Mouse (Mus musculus): ENCODE measurements around the gene Ggt6.
"Not testable (repeated sequence)": the region's sequence is repeated elsewhere in the genome, so short reads cannot be mapped to it uniquely, and the experiment has no call there.

Ggt6 gene

DNA sequence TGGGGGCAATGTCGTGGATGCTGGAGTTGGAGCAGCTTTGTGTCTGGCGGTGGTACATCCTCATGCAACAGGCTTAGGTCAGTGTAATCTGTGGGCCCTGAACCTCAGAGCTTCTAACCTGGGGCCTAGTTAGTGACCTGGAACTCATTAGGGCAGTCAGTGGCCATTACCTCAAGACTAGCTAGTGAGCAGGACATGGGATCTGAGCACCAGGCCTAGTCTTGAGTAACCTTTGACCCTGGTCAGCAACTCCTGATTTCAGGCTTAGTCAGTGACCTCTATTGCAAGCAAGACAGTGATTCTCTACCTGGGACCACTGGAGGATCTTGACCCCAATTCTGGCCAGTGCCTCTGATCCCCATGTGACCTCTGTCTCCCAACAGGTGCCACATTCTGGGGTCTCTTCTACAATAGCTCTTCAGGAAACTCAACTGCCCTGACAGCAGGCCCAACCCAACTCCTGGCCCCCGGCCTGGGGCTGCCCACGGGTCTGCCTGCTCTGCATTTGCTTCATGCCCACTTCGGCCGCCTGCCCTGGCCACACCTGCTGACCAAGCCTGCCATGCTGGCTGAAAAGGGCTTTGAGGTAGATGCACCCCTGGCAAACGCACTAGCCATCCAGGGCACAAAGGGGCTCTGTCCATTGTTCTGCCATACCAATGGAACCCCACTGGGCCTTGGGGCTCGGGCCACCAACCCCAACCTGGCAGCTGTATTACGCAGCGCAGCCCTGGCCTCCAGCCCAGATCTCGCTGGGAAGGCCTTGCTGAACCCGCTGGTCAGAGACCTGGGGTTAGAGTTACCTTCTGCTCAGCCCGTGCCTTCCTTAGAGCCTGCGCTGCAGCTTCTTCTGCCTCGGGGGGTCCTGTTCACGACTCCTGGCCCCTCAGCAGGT, 1.7 kb downstream of the Ggt6 start:
- DNase-seq (ENCODE audit: low read depth, low spot score), result no peak

DNA sequence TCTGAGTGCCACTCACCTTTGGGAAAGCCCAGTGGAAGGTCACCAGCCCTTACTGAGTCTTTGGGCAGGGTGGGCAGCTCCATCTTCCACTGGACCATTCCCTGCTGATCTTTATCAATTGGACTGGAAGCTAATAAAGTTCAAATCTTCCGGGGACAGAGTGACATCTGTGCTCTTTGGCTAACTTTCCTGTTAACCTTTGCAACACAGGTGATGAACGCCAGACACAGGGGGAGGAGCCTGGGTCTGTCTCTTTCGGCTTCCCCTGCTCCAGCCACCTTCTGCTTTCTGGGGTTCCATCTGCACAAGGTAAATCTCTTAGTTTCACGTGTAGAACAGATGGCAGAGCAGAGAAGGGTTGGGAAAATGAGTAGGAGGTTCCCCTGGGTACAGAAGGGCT, 3.1 kb downstream of the Ggt6 start:
- no peak for DNase-seq (ENCODE audit: low read depth, low spot score)

DNA sequence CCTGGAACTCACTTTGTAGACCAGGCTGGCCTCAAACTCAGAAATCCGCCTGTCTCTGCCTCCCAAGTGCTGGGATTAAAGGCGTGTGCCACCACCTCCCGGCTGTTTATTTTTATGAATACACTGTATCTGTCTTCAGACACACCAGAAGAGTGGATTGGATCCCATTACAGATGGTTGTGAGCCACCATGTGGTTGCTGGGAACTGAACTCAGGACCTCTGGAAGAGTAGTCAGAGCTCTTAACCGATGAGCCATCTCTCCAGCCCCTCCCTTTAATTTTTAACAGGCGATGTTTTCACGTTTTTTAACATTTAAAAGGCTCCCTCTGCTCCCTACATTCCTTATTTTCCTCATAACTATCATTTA, 5.3 kb downstream of the Ggt6 start:
- not testable (repeated sequence) for DNase-seq (ENCODE audit: low read depth, low spot score)

DNA sequence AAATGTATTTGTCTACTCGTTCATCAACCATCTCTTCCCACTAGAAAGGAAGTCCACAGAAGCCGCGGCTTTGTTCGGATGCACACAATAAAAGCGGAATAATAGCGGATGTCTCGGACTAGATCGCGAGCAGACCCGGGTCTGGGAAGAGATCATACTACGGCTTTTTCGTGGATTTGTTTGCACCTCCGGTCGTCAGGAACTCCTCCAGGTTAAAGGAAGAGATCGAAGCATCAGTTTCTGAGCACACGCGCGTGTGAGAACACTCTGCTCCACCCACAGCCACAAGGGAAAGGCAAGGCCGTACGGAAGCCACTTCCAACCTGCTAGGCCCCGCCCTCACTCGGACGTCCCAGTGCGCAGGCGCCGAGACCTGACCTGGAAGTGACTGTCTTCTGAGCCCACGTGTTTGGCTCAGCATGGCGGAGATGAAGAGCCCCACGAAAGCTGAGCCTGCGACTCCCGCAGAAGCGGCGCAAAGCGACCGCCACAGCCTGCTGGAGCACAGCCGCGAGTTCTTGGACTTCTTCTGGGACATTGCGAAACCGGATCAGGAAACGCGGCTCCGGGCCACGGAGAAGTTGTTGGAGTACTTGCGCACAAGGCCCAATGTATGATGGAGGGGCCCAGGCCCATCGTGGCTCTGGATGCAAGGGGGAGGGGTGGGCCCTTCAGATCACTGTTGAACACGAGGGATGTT, 5.8 kb downstream of the Ggt6 start, which contains the start of gene Mybbp1a:
Gene Mybbp1a (plus strand): TSS at position 391 of the 700 bp plus-strand sequence.
- DNase-seq (ENCODE audit: low read depth, low spot score), result peak; percentile 91

DNA sequence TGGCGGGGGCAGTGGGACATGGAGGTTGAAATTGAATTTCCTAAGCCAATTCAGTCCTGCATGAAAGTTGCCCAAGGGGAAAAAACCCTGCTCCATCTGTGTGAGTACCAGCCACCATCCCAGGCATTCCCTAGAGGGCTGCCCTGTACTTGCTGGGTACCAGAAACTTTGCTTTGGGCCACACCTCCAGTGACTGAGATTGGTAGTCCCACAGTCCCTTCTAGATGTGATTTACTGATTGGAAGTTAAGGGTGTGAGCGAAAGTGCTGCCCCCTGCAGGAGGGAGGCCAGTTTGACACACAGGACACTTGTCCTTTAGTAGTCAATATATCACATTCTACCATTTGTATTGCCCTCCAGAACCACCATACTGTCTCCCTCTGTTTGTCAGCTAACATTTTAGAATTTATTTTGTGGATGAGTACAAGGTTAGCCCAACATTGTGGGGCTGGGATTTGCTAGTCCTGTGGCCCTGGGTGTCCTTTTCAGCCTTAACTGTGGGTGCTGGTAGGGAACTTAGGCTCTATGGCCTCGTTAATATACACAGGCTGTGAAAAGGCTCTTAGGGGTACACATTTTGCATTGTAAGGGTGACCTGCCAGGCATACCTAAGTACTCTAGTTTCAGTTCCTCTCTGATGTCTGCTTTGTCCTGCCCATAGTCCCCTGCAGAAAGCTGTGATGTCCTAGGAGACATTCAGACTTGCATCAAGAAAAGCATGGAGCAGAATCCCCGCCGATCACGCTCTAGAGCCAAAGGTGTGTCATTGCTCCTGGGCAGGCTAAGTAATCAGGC, 11.2 kb downstream of the Ggt6 start:
- DNase-seq (ENCODE audit: low read depth, low spot score), result no peak

DNA sequence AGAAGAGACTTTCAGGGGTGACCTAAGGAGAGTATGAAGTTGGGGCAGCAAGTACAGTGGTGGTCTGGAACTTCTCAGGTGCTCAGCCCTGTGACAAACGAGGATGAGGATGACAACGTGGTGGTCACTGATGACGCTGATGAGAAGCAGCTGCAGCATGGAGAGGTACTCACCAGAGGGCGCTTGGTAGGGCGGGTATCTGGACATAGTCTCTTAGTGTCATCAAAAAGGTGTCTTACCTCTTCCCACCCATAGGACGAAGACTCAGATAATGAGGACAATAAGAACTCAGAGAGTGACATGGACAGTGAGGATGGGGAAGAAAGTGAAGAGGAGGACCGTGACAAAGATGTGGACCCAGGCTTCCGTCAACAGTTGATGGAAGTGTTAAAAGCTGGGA, 12.1 kb downstream of the Ggt6 start:
- no peak for DNase-seq (ENCODE audit: low read depth, low spot score)

DNA sequence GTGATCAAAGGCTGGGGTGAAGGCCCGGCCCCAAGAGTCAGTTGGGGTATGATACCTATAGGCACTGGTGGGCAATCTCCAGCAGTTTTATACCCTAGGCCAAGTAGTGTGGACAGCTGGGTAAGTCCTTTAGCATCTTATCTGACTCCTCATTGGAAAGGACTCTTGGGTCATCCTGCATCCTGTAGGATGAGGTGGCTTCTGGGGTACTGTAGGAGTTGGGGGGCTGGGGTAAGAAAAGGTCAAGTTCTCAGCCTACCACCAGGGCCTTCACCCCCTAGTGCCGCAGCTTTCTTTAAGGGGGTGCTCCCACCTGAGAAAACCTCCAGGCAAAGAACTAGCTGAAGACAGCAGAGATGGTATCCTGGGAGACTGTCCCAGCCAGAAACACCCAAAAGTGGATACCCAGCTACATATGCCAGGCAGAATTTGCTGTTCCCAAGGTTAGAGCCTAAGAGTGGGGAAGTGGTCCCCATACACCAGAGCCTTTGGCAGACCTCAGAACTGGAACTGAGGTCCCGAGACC, 16.9 kb downstream of the Ggt6 start:
- DNase-seq (ENCODE audit: low read depth, low spot score), result no peak

DNA sequence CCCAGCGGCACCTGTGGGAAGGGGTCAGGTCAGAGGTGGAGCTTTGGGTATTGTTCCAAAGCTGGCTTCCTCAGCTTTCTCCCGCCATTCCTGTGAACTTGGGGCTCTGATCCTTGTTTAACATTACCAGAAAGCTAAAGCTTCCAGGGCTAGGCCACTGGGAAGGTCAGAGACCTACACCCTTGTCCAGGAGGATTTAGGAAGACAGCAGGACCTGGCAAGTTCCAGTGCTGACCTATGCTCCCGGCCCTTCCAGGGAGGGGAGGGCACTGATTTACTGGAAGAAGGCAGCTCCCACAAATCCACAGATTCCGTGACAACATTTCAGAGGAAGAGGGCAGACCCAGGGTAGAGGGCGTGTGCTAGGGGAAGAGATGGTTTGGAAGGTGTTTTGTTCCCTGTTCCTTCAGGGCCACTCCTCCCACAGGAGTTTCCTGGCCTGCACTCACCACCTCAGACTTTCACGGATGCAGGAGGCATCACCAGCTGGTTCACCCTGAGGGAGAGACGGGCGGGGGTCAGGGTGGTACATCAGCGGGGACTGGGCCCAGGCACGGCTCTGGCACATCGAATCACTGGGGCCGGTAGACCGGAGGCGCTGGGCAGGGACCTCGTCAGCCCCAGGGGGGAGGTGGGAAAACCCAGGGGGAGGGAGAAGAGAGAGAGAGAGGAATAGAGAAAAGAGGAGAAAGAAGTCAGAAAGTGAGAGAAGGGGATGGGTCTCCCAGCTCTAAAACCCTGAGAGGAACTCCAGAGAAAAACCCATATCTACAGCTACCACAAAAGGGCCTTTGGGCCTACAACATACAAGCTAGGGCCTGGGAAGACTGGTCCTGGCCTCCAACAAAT, 18.0 kb downstream of the Ggt6 start:
- no peak for DNase-seq (ENCODE audit: low read depth, low spot score)

DNA sequence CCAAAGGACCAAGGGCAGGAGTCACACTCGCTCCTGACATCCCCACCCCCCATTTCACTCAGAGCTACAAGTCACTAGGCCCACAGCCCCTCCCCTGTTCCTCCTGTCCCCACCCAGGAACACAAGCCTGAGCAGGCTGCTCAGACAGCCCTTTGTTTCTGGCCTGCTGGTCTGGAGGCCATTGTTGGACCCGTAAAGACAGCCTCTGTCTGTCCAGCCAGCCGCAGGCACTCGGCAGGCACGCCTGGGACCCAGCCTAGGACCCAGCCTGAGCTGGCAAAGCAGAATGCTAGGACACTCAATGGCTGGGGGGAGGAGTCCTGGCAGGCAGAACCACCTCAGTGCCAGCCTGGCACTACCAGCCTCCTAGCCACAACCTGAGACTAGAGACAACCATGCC, 20.4 kb downstream of the Ggt6 start:
- no peak for DNase-seq (ENCODE audit: low read depth, low spot score)

DNA sequence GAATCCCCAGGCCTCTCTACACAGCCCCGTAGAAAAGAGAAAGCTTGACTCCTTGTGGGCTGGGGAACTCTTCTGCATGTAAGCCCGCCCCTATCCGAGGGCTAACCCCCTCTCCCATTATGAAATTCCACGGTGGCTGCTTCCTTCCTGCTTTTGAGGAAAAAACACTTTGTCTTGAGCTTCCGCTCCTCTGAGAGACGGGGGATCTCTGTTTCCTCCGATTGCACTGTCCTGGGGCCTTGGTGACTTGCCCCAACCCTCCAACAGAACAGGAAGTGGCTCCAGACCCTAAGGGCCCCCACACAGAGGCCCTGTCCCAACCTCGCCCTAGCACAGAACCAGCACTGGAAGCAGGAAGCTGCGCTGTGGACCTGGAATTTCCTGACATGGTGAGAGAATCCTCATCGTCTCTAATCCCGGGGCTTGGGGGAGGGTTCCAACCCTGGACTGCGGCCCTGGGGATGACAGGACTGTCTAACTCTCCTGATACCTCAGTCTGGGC, 22.7 kb downstream of the Ggt6 start:
- no peak for DNase-seq (ENCODE audit: low read depth, low spot score)

DNA sequence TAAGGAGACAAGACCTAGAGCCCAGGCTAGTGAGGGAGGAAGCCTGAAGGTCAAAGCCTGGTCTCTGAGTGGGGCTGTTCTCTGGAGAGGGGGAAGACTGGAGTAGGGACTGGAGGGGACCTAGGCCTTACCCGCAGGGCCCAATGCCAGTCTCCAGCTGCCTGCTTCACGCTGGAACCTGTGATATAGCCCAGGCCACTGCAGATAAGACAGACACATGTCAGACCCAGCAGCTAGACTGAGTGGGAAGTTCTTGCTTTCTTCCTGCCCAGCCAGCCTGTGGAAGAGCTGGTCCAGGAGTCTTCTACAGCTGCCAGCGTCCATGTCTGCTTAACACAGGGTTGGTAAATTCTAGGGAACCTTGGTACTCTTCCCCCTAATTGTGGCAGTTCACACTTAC, 23.2 kb downstream of the Ggt6 start:
- DNase-seq (ENCODE audit: low read depth, low spot score), result no peak

DNA sequence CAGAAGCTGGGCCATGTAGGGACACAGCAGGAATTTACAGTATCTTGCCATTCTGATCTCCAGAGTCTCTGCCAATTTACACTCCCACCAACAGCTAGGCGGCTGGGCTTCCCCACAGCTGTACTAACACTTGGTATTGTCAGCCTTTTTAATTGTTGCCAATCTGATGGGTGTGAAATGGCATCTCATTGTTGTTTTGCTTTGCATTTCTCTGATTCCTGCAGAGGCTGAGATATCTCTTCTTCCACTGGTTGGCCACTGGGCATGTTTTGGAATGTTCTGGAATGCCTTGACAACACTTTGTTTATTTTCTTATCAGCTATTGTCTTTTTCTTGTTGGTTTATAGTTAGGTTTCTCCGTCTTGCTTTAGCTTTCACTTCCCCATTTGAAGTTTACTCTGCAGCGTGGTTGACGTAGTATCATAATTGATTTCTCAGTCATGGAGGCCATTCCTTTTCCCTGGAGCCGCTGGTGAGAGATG, 26.2 kb downstream of the Ggt6 start:
- no peak for DNase-seq (ENCODE audit: low read depth, low spot score)

DNA sequence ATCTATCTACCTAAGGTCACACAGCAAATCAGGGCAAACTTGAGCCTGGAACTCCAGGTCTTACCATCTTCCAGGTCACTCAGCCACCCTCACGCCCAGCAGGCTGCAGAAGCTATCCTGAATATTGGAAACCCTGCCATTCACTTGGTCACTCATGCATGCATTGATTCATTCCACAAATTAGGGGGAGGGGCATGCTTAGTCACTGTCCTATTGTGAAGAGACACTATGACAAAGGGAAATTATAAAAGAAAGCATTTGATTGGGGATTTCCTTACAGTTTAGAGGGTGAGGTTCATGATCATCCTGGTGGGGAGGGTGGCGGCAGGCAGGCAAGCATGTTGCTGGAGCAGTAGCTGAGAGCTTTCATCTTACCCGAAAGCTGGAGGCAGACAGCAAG, 29.5 kb downstream of the Ggt6 start:
- no peak for DNase-seq (ENCODE audit: low read depth, low spot score)

DNA sequence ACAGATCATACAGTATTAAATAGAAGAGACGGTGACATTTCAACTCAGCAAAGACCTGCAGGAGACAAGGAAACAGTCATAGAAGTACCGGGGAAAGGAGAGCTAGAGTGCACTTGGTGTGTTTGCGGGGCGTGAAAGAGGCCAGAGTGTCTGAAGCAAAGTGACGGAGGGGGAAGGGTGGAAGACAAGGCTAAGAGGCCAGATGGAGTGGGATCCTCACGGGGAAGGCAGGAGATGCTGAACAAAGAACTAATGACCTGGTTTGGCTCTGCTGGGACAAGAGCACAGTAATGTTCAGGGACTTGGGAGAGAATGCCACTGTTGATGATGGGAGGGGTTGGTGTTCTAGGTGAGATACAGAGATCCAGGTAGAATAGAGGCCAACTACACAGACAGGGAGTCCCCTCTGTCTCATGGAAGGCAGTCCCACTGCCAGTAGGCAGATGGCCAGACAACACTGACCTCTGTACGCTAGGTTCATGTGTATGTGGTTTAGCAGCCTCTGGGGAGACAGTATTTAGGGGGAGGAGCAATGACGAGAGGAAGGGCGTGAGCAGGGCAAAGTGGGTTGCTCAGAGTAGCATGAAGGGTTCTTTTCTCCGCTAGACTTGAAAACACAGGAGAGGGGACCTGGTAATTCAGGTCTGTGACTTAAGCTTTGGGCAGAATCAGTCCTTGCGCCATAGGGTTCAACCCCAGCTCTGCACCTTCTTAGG, 30.8 kb downstream of the Ggt6 start:
- DNase-seq (ENCODE audit: low read depth, low spot score), result no peak

DNA sequence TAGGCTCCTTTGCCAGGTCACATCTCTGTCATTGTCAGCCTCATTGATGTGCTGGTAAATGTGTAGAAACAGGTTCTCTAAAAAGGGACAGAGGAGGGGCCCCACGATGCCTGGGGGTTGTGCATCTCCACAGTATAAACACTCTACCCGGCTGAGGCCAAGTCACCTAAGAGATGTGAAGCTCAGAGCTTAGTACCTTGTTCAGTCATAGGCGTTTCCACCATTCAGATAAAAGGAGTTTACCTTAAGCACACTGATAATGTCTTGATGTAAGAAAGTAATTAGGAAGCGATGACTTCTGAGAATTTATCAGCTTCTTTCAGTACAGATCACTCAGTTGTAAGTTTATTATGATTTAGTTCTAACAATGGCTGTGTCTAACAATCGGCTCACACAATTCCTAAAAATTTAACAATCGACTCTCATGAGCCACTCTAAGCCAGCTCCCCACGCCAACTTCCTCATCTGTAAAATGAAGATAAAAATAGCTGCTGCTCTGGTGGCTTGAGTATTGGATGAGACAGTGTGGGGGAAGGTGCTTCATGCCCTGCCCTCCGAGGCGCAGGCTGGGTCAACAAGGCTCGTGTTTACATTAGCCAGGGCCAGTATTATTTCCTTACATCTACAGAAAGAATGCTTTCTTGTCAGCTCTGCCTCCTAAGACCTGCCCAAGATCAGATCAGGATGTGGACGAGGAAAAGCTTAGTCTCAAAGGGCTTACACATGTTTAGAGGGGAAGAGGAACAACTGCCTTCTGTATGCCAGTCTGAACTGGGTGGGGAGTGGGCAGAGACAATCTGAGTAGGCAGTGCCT, 31.6 kb downstream of the Ggt6 start:
- no peak for DNase-seq (ENCODE audit: low read depth, low spot score)

DNA sequence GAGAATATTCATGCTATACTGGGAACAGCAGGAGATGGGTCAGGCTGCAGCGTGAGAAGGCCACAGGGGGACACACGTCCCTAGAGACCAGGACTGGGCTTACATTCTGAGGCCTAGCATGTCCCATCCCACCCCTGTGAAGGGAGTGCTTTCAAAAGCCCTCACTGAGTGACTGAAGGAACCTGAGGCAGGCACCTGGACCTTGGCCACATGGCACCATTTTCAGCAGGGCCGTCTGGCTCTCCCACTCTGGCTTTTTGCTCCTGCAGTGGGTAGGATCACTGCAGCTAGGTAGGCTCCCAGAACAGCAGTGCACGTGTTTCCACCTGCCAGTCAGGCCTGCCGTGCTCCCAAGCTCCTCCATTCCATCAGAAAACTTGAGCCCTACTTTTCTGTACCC, 33.2 kb downstream of the Ggt6 start:
- DNase-seq (ENCODE audit: low read depth, low spot score), result no peak

DNA sequence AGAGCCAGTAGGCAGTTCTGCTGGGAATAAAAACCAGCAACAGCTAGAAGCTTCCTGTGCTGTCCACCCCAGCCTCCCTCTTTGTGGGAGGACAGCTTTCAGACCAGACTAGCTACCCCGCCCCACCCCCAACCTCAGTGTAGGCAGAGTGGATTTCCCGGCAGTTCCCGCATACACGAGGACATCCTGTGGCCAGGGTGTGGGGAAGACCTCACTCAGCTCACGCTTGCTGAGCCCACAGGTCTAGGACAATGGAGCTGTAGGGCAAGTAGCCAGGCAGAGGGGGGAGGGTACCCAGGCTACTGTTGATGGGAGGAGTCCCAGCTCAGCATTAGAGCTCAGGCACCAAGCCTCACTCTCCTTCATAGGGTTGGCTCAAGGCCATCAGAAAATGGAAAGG, 33.9 kb downstream of the Ggt6 start:
- DNase-seq (ENCODE audit: low read depth, low spot score), result no peak

DNA sequence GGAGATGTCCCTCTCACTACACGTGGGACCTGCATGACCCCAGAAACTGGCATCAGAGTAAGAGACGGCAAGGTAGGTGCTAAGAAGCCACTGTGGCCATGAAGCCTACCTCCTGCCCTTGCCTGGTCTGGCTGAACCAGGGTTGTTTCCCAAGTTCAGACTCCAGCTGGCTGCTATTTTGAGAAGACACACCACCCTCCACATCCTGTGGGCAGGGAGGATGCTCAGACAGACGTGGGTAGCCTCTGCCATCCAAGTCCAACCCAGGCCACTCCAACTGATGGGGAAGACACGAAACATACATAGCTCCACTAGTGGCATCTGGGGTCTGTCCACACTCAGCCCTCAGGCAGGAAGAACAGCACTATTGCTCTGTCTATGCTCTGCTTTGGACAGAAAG, 34.7 kb downstream of the Ggt6 start:
- no peak for DNase-seq (ENCODE audit: low read depth, low spot score)

DNA sequence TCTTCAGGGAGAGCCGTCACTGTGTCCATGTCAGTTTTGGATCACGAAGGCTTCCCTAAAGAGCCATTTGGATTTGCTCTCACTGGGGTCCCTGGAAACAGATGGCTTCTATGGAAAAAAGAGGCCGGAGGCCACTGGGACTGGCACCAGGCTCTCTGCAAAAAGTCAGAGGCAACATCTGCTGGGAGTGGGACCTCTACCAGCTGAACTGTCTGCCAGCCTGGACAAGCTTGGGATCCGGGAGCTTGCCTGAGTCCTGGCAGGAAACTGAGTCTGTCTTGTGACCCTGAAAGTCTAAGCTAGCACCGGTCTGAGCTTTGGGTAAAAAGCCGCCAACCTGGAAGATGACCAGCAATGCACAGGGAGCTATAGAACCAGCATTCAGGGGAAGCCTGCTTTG, 36.1 kb downstream of the Ggt6 start:
- no peak for DNase-seq (ENCODE audit: low read depth, low spot score)

Measured in embryo, embryonic 11.5 days (tissue).